Comparison of ENCODE assay signal across 17 mouse cellular contexts in genomic region chr12:109895389-109895788, GRCm38 (mm10).
DNase-seq lines count a peak whose midpoint lies in the region; ATAC-seq and TF ChIP-seq lines count a peak whose summit lies in the region.
"Had no signal": no experiment of that assay in that cellular context is flagged by ENCODE, and none has a peak within 500 bp of the region (broad histone marks: within the 10 kb centered on the region; RNA-seq: fewer than 3 reads in every experiment).

No protein-coding gene starts in this region.

- H3K4me2 ChIP-seq in liver, embryonic 11.5 days = no peak overlapping the region
- H3K4me2 ChIP-seq in intestine, postnatal 0 days (replicated peaks; ENCODE audit: low read depth) = no peak overlapping the region
- H3K4me2 ChIP-seq: limb, embryonic 15.5 days; midbrain, embryonic 15.5 days; neural tube, embryonic 13.5 days had no signal

- H3K27ac ChIP-seq in liver, adult 2 months (replicated peaks; ENCODE audit: insufficient read depth, low read depth, low read length) = no peak overlapping the region
- H3K27ac ChIP-seq in liver, embryonic 11.5 days (ENCODE audit: low read depth, low read length) = no peak overlapping the region
- no peak overlapping the region for H3K27ac ChIP-seq in intestine, postnatal 0 days (ENCODE audit: low read depth, low read length)
- H3K27ac ChIP-seq: macrophage; midbrain, embryonic 15.5 days; neural tube, embryonic 13.5 days had no signal

- no peaks in the 10 kb centered on the region for H3K79me2 ChIP-seq in liver, adult 2 months (ENCODE audit: control insufficient read depth, insufficient read depth, low read length)

- no peak overlapping the region for H3K9ac ChIP-seq in liver, adult 2 months (ENCODE audit: low read depth, low read length)
- no peak overlapping the region for H3K9ac ChIP-seq in liver, embryonic 11.5 days (ENCODE audit: low read depth, low read length)
- H3K9ac ChIP-seq in intestine, postnatal 0 days (ENCODE audit: low read depth, low read length) = no peak overlapping the region
- H3K9ac ChIP-seq: limb, embryonic 15.5 days; midbrain, embryonic 15.5 days; neural tube, embryonic 13.5 days had no signal

- H3K4me1 ChIP-seq in liver, adult 2 months (ENCODE audit: control insufficient read depth, insufficient read depth, low read length) = peaks cover 2% of the 10 kb centered on the region; the same call in 1 of the 2 replicates
- H3K4me1 ChIP-seq in liver, embryonic 11.5 days (replicated peaks; ENCODE audit: control insufficient read depth, insufficient read depth, low read length) = no peaks in the 10 kb centered on the region
- H3K4me1 ChIP-seq in intestine, postnatal 0 days (replicated peaks; ENCODE audit: control insufficient read depth, insufficient read depth, low read length) = no peaks in the 10 kb centered on the region; the same call in 1 of the 2 replicates
- H3K4me1 ChIP-seq: midbrain, embryonic 15.5 days; neural tube, embryonic 13.5 days had no signal

- H3K4me3 ChIP-seq in liver, adult 2 months (ENCODE audit: insufficient read depth, low read depth, low read length) = no peak overlapping the region
- no peak overlapping the region for H3K4me3 ChIP-seq in liver, embryonic 11.5 days (ENCODE audit: low read depth, low read length)
- no peak overlapping the region for H3K4me3 ChIP-seq in intestine, postnatal 0 days (ENCODE audit: low read depth, low read length)
- H3K4me3 ChIP-seq: limb, embryonic 15.5 days; midbrain, embryonic 15.5 days; neural tube, embryonic 13.5 days had no signal

- no peaks in the 10 kb centered on the region for H3K9me3 ChIP-seq in liver, embryonic 11.5 days (ENCODE audit: control insufficient read depth, low read length)
- no peaks in the 10 kb centered on the region for H3K9me3 ChIP-seq in intestine, postnatal 0 days (ENCODE audit: control insufficient read depth)
- H3K9me3 ChIP-seq: limb, embryonic 15.5 days; midbrain, embryonic 15.5 days; neural tube, embryonic 13.5 days had no signal

- peak; percentile 71 for DNase-seq in liver, adult 2 months (ENCODE audit: extremely low read depth, low read depth, low spot score)
- DNase-seq in liver, embryonic 11.5 days (ENCODE audit: low spot score) = no peak
- peak; percentile 73 for DNase-seq in adipocyte (ENCODE audit: low spot score)
- DNase-seq in kidney, postnatal 36 days = peak; percentile 87 to 91
- DNase-seq in urinary bladder, postnatal 4 days (ENCODE audit: low spot score in 2 of 2) = no peak
- DNase-seq in neural tube, embryonic 10.5 days (ENCODE audit: extremely low spot score, low spot score) = no peak
- no peak for DNase-seq in layer of hippocampus, adult 11-12 months (ENCODE audit: low spot score)
- DNase-seq: cerebellum, adult 11-12 months; retina, postnatal 1 day; thymus, postnatal 25 days had no signal

- WGBS in liver, adult 2 months = 34% methylated on average over 7 of the region's 7 CpGs
- WGBS in liver, embryonic 11.5 days = 71% methylated on average over 7 of the region's 7 CpGs
- 30% methylated on average over 7 of the region's 7 CpGs for WGBS in intestine, postnatal 0 days

- TF ChIP-seq POLR2A in liver, adult 2 months (IDR thresholded peaks at IDR 0.05; ENCODE audit: extremely low read depth, insufficient read depth, low read length) = no peak

- TF ChIP-seq CTCF in liver, adult 2 months (IDR thresholded peaks at IDR 0.05; ENCODE audit: low read depth, low read length) = no peak
- TF ChIP-seq CTCF in intestine, postnatal 0 days (IDR thresholded peaks at IDR 0.05; ENCODE audit: low read depth) = no peak

- no peaks in the 10 kb centered on the region for H3K36me3 ChIP-seq in liver, adult 2 months (ENCODE audit: control insufficient read depth, insufficient read depth, low read length)
- H3K36me3 ChIP-seq in liver, embryonic 11.5 days (ENCODE audit: control insufficient read depth, insufficient read depth, low read length) = no peaks in the 10 kb centered on the region
- no peaks in the 10 kb centered on the region for H3K36me3 ChIP-seq in intestine, postnatal 0 days (ENCODE audit: control insufficient read depth, insufficient read depth)
- H3K36me3 ChIP-seq: limb, embryonic 15.5 days; midbrain, embryonic 15.5 days; neural tube, embryonic 13.5 days had no signal

- no peak for ATAC-seq in liver, embryonic 11.5 days (replicated peaks; ENCODE audit: low FRiP score)
- peak; percentile 85 for ATAC-seq in intestine, postnatal 0 days
- ATAC-seq: CD4-positive, CD25-positive, alpha-beta regulatory T cell, adult 4 months; inflammation-experienced regulatory T-cells, adult 6 months; midbrain, embryonic 15.5 days had no signal

- no peaks in the 10 kb centered on the region for H3K27me3 ChIP-seq in liver, adult 2 months (ENCODE audit: control insufficient read depth, insufficient read depth, low read length)
- H3K27me3 ChIP-seq in liver, embryonic 11.5 days (replicated peaks; ENCODE audit: control insufficient read depth, insufficient read depth, low read length) = no peaks in the 10 kb centered on the region
- H3K27me3 ChIP-seq in intestine, postnatal 0 days (replicated peaks; ENCODE audit: control insufficient read depth, insufficient read depth, low read length) = no peaks in the 10 kb centered on the region
- H3K27me3 ChIP-seq: limb, embryonic 15.5 days; midbrain, embryonic 15.5 days; neural tube, embryonic 13.5 days had no signal

Comparison
In these comparisons a context has a peak if more than half of its experiments do, and no peak if none do; other contexts are left out.
1. DNase-seq: peak in liver, adult 2 months (single experiment), adipocyte (single experiment) and kidney, postnatal 36 days (2 of 2); none in liver, embryonic 11.5 days (single experiment), urinary bladder, postnatal 4 days (0 of 2), neural tube, embryonic 10.5 days (single experiment) and layer of hippocampus, adult 11-12 months (single experiment).